Mouse (Mus musculus) heart, adult 8-10 months (tissue): ENCODE results near the gene Tacc2. TPM values are rescaled to one million over a fixed set of nuclear protein-coding genes. Genes with fewer than 3 reads are reported as not detected.
"Not testable (repeated sequence)": the region's sequence is repeated elsewhere in the genome, so short reads cannot be mapped to it uniquely, and the experiment has no call there.

Experiments used
- DNase-seq: peaks from one replicate; pipeline ENCODE4 v3.0.0; 2022; ENCODE audit warnings: low spot score
- total RNA-seq, 4 experiments: library from RNA; stranded (reverse); gene quantifications; 2 replicates each; pipeline ENCODE4 v1.2.4; 2022

The Tacc2 gene
- total RNA-seq, 4 experiments from 2014 or later: 403 to 491 (median 419) TPM

DNA sequence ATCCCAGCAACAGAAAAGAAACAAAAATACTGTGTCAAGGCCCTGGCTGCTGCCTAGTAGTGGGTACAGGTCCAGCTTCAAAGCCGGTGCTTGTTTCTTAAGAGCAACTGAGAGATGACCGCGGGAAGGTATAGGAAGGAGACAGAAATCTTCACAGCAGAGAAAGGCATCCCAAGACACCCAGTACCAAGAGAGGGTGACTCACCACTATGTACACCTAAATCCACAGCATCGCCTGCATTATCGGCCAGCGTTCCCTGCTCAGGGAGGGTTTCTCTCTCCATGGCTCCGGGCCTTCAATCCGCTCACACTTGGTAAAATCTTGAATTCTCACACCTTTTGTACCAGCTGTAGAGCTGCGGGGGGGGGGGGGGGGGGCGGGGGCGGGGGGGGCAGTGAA, 4.4 kb upstream of the Tacc2 start, which contains the start of gene Nsmce4a:
Nsmce4a (minus strand) TSS at position 298 of the 400 bp plus-strand sequence.
- DNase-seq: no peak

DNA sequence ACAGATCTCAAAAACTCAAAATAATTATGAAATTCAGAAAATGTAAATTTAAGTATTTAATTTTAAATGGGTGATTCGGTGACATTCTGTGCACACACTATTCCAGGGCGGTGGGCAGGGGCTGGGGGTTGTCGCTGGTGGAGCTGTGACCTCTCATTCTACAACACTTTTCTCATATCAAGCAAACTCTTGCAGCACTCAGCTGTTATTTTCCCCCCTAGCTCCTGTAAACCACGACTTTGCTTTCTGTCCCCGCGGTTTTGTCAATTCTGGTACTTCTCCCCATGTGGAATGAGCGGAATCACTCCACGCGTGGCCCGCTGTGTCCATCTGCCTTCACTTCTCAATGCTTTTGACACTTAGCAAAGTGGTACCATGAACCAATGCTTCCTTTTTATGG, 3.5 kb upstream of the Tacc2 start:
- no peak for DNase-seq

DNA sequence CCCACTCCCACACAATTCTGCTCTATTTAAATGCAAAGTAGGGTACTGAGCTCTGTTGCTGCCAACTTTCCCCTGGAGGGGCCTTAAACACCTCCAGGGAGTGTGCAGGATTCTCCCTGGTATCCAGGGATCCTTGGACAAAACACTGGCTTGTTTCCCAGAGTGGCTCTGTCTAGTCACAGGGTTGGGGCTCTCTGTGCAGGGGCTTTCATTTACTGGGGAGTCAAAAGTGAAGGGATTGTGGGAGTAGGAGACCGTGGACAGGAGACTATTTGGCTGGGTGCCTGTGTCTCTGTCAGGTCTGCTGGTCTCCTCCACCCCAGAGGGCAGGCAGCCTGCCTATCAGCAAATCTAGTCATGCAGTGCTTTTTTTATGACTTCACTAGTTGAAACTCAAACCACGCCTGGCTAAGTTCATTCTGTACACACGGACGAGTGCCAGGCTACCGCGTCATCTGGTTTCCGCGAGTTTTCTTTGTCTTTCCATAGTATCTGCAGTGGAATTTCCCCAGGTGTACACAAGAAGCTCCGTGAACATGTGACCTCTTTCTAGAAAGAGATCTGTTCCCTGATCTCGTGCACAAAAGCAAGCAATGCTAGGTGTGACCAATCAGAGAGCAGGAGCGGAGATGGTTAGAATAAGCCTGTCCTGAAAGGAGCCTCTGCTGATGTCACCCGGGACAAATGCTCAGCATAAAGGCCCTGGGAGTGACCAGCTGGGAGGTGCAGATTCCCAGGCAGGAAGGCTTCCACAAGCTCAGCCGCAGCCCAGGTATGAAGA, 2.8 kb upstream of the Tacc2 start:
- peak; percentile 53 for DNase-seq

DNA sequence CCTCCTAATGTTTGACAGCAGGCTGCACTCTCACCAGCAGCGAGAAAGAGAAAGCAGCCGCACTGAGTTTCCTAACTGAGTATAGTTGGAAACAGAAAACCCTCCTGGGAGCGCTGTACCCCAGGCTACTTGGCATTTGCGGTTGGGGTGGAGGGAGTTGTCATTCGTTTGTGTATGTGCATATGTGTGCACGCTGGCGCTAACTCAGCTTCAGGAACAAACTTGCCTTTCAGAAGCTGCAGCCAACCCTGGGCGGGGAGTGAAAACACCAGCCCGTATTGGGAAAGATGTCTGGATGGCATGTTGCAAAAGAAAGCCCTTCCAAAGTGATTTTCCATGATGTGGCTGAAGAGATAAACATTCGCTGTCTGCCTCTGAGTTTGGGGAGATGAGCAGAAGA, 257 bp upstream of the Tacc2 start:
- DNase-seq: no peak

DNA sequence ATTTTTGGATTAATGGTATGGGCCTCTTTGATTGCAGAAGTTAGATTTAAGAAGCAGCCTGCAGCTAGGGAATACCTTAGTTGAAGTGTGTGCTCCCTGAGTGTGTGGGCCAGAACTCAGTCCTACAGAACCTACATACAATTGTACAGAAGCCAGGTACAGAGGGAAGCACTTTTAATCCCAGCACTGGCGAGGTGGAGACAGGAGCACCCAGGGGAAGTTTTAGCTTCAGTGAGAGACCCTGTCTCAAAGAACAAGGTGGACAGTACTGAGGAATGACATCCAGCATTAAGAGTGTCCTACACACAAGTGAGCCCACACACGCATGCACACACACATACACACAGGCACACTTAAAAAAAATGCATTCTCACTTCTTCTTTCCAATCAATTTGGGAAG, 828 bp downstream of the Tacc2 start:
- no peak for DNase-seq

DNA sequence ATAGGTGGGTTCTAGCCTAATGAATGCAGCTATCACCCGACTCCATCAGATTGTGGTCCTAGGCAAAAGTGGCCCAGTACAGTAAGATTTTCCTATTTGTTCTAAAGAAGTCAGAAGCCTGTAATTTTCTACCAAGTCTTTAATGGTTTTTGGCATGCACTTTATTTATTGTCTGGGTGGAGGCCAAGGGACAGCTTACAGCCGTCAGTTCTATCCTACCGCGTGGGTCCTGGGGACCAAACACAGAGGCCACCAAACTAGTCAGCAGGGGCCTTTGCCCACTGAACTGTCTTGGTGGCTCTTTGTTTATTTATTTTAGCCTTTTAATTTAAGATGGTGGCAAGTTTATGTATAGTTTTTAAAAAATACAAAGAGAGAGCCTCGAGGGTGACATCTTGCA, 1.4 kb downstream of the Tacc2 start:
- DNase-seq: no peak

DNA sequence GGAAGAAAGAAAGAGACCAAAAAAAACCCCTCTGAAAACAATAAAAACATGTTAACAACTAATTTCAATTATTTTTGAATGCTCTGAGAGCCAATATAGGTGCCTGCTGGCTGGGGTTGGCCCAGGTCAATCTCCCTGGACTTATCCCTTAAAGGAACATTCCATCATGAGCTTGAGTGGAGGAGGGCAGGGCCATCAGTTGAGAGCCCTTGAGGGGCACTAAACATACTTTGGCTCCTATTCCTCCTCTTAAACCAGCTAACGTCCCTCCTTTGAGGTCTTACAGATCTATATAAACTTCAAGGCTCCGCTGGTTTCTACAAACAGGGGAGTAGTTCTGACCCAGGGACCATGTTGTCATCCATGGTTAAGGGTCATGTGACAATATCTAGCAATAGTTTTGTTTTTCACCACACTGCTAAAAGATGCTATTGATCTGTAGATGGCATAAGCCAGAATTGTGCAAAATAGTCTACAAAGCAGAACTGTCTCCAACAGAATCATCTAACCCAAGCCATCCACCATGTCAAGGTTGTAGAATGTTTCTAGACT, 9.4 kb downstream of the Tacc2 start:
- no peak for DNase-seq

DNA sequence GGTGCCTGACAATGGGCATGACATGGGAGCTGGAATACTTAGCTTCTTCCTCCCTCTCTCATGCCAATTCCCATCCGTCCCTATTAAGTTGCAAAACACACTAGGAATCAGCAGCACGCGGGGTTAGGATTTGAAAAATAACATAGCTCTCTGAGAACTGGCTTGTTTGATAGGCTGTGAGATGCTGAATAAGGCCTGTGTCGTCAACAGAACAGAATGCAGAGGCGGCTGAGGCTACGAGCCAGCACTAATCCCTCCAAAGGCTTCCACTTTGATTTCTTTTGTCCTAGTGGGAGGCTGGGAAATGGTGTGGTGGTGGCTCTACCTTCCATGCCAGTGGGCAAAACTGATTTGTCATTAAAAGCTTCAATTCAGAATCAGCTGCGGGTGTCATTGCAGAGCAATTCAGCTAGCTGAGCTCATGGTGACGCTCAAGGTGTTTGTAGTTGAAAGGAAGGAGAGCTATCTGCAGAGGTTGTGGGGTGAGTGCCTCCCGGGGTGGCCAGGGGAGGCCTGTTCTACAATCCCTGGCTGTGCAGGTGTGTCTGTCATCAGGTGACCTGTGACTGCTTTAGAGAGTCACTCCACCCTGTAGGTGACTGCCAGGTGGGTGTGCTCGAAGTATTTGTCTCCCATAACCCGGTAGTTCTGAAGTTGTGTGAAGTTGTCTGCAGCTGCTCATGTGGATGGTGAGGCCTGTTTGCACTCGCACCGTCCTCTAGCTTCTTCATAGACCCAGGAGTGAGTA, 13.0 kb downstream of the Tacc2 start:
- DNase-seq: no peak

DNA sequence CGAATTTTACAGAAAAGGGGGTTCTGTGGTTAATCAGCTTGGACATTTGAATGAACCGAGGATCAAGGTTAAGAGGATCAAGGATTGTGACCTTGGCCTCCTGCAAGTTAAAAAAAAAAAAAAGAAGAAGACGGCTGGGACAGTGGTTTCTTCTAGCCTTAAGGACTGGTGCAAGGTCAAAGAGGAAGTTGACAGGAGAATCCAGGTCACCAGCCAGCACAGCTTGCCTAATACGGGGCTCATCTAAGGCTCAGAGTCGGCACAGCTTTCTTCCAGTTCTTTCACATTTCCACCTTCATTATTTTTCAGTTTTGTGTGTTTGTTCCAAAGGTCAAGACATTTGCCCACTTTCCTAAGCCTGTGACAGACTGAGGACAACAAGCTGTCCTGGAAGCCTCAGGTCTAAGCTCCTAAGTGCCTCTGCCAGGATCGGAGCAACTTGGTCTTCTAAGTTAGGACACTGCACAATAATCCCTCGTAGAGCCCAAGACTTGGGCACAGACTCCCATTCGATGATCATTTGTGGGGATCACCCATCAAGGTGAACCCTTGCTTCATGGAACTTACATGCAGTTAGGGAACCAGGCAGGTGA, 13.7 kb downstream of the Tacc2 start:
- no peak for DNase-seq

DNA sequence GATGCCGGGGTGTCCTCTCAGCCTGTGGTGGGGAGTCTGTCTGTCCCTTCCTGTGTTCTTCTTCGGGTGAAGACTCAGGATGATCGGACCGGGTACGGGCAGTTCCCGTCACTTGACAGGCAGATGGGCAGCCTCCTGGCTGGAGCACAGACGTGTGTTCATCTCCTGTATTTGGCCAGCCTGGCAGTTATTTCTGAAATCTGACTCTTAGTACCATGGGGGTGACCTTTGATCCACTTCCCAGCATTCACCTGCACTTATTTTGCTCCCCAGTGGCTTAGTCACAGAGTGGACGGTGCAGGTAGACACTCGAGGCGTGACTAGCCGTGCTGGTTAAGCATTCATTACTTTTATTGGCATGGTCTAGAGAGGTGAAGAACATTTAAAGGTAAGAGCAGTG, 15.7 kb downstream of the Tacc2 start:
- DNase-seq: not testable (repeated sequence)

DNA sequence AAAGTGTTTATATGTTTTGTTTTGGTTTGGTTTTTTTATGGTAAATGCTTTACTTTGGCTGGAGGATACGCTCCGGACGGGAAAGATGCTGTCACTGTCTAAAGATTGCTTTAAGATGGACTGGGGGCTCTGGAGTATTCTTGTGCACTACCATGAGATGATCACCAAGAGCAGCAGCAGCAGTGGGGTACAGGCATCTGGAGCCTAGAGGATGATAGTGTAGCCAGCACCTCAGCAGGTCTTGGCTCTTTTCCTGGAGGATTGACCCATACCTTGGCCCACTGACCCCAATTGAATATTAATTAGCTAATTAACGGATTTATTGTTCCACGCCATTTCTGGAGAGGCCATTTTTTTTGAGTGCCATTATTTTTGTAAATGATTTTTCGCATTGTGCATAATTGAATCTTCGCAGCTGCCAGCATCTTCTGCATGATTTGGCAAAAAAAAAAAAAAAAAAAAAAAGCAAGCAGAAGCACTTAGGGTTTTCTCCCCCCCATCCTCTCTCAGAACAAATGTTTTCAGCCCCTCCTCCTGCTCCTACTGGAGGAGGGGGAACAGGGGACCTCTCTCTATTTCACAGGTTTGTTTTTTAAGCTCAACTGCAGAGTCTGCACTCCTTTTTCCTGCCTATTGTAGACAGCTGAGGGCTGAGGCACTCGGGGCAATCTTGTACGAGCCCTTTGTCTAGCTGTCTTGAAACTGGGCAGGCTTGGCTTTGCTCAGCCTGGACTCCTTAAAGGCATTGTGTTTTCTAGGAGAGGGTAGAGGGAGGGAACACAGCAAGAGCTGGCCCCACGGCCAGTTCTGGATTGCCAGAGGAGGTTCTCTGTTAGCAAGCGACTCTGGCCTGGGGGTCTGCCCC, 16.4 kb downstream of the Tacc2 start:
- not testable (repeated sequence) for DNase-seq

DNA sequence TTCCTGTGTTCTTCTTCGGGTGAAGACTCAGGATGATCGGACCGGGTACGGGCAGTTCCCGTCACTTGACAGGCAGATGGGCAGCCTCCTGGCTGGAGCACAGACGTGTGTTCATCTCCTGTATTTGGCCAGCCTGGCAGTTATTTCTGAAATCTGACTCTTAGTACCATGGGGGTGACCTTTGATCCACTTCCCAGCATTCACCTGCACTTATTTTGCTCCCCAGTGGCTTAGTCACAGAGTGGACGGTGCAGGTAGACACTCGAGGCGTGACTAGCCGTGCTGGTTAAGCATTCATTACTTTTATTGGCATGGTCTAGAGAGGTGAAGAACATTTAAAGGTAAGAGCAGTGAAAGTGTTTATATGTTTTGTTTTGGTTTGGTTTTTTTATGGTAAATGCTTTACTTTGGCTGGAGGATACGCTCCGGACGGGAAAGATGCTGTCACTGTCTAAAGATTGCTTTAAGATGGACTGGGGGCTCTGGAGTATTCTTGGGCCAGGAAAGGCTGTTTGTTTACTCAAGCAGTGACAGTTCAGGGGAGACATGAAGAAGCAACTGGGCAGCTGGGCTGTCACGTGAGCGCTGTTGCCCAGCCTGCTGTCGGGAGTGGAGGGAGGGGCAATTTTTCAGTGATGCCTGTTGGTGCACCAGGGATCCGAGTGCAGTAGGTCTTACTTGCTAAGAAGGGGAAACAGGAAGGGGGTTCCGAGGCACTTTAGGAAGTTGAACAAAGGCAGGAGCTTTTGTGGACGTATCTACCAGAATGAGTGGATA, 19.0 kb downstream of the Tacc2 start:
- not testable (repeated sequence) for DNase-seq

DNA sequence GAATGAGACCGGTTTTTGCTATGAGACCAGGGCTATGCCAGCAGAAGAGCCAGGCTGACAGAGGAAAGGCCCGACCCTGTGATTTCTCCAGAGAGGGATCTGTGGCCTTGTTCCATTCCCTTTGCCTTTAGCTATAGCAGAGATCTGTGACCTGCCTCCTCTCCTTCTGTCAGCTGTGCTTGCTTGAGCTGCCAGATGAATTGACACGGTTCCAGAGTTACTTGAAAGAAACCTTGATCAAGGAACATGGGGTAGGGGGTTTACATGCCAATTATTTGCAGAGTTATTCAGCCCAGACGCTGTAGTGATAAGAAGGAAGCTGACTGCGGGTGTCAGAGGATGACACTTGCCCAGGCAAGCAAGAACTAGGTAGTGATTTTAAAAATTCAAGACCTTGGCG, 20.3 kb downstream of the Tacc2 start:
- no peak for DNase-seq

DNA sequence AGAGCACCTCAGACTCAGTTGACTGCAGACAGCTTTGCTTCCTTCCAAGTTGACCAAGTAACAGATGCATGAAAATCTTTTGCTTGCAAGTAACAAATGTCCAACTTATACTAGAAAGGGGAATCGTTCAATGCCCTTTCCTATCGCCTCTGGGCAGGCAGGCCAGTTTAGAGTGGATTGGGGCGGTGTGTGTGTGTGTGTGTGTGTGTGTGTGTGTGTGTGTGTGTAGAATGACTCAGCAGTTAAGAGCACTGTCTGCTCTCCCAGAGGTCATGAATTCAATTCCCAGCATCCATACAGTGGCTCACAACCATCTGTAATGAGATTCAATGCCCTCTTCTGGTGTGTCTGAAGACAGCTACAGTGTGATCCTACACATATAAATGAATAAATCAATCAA, 22.8 kb downstream of the Tacc2 start:
- DNase-seq: no peak

DNA sequence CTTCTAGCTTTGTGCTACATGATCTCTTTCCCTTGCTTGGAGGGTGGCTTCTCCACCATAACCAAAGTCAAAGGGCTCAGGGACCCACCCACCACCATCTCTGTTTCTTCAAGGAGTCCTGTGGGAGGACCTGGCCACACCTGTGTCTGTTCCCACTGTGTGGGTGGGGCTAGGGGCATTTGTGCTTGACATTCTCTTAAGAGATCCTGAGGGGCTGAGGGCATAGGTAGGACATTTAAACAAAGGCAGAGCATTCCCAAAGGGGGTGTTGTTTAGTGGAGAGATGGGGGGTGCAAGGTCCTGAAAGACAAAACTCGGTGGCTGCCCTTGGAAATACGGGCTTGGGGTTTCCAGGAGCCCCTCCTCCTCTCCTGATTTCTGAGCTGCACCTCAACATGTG, 23.3 kb downstream of the Tacc2 start:
- no peak for DNase-seq

DNA sequence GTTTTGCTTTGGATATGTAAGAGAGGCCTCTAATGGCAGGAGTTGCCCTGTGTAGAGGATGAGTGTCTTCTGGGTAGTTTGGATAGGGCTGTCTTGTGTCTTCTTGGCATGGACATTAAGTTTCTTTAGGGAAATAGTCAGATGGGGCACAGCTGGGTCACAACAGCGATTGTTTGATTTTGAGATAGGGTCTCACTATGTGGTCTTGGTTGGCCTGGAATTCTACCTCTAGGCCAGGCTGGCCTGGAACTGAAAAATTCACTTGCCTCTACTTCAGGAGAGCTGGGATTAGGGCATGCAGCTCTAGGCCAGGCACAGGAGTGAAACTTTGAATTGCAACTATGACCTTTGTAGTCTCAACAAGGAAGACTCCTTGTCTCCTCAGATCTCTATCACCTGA, 25.6 kb downstream of the Tacc2 start:
- no peak for DNase-seq

DNA sequence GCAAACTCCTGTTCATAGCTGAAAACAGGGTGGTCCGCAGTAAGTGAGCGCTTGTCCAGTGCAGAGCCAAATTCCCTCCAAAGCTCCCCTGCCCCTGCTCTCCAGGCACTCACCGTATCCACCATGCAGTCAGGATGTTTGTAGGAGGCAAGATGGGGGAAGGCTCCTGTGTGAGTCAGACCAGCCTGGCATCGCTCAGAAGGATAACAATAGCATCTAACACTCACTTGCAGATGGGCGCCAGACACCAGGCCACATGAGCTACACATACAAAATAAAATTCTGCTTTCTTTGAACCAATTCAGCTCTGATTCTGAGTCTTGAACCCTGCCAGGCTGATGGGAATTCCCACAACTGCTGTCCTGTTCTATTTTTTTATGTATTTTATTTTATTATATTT, 26.3 kb downstream of the Tacc2 start:
- DNase-seq: no peak

DNA sequence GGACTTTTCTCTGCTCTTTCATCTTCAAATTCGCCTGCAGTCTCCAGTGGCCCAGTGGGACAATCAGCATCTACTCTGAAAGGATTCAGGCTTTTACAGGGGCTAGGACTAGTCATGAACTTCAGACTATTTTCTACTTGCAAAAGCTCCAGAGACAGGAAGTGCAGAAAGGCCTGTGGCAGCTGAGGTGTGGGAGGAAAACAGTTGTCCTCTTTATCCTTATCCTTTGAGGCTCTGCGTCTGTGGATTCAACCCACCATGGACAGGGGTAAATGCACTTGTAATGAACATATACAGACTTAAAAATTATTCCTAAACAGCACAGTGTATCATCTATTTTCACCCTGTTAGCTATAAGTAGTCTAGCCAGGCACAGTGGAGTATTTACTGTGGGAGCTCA, 27.2 kb downstream of the Tacc2 start:
- no peak for DNase-seq

DNA sequence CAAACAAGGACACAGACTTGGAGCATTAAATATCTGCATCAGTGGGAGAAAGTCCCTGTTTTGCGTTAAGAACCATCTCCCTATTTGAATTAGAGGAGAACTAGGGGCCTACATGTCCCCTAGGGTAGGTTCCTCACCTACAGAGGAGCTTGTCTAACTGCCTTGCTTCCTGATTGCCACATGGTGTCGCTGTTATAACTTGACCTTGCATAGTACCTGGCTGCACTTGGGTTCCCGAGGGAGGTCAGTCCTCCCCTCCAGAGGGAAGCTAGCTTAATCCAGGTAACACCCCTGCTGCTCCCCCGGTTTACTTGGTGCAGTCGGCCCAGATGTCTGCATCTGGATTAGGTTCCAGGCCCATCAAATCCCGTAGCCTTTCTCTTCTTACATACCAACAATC, 27.9 kb downstream of the Tacc2 start:
- no peak for DNase-seq

DNA sequence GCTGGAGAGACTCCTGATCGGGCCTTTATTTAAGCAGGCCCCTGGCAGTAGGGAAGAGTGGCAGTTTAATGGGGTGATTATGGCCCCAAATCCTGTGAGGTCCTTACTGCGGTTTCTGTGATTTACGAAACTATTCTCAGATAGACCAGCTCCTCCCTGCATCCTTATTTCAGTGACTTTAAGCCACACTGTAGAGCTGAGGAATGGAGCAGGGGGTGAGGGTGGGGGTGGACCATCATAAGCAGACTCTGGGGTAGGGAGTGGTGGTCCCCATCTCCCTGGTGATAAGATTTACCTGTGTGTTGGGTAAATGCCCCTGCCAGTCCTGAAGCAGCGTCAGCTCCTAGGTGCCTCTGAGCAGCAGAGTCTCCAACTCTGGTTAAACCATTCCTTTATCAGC, 29.7 kb downstream of the Tacc2 start:
- DNase-seq: no peak

DNA sequence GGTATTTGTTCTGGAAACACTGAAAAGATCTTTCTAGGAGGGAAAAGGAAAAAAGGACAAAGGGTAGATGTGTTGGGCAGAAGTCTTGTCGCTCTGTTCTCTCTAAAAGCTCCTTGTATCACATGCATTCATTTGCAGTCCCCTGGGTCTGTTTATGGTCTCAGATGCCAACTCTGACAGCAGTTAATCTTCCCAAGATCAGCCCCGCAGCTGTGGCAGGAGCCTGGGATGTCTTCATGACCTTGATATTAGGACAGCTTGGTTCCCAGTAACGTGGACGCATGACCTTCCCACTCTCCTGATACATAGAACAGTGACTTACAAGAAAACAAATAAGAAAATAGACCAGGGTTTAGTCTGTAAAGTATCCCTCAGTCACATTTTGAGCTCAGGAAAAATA, 36.7 kb downstream of the Tacc2 start:
- DNase-seq: no peak
